Mouse (Mus musculus) CD8-positive naive resting alpha-beta T cell, adult 57 days (primary cell): ENCODE data around the gene D430042O09Rik. TPM values are rescaled to one million over a fixed set of nuclear protein-coding genes. Genes with fewer than 3 reads are reported as not detected.

Source experiments
- total RNA-seq: library from RNA; stranded (reverse); gene quantifications from one replicate; pipeline ENCODE4 v1.2.4, GENCODE M21; 2023

The D430042O09Rik gene
- total RNA-seq = 21.5 TPM

GRCm38 (mm10) chr7:125707593-125708022 lies at the start of gene D430042O09Rik, which contains the start of gene Gtf3c1:
D430042O09Rik (plus strand) TSS chr7:125707888.
Gtf3c1 (minus strand) TSS chr7:125707780.

Other genes starting within 250 kb of the D430042O09Rik start
- gene Nsmce1, start 216.3 kb upstream of the D430042O09Rik start, total RNA-seq = 49.5 TPM
- gene Il4ra, start 155.8 kb upstream of the D430042O09Rik start, total RNA-seq = 250 TPM
- 195 TPM for gene Il21r, start 104.5 kb upstream of the D430042O09Rik start, total RNA-seq
- gene Gtf3c1, start 108 bp upstream of the D430042O09Rik start, total RNA-seq = 62.3 TPM